Mouse (Mus musculus): ENCODE measurements at regions not wholly inside any gene's neighbourhood (a gene's known extent, or its start where the extent isn't known, plus 50 kb on each side); places are given as distances from the start of the nearest gene placed in this dataset.

- H3K36me3 ChIP-seq (ENCODE audit: control insufficient read depth, insufficient read depth, low read length, poor library complexity, severe bottlenecking), result no peaks in the 10 kb centered on the region
- H3K4me1 ChIP-seq (ENCODE audit: control insufficient read depth in 2 of 2, insufficient read depth in 2 of 2, low read length in 2 of 2, poor library complexity in 1 of 2), result no peaks in the 10 kb centered on the region
- H3K4me3 ChIP-seq (ENCODE audit: insufficient read depth in 1 of 2, low read depth in 1 of 2, low read length in 2 of 2, poor library complexity in 1 of 2, severe bottlenecking in 1 of 2), result no peak overlapping the region
- no peaks in the 10 kb centered on the region for H3K9me3 ChIP-seq (ENCODE audit: control insufficient read depth, insufficient read depth, low read depth, low read length)
- TF ChIP-seq HCFC1 (IDR thresholded peaks at IDR 0.05; ENCODE audit: borderline replicate concordance, insufficient read depth, low read length), result no peak
- no peak for TF ChIP-seq ZNF384 (IDR thresholded peaks at IDR 0.05; ENCODE audit: low read depth, low read length)
- no peak for TF ChIP-seq CHD2 (IDR thresholded peaks at IDR 0.05; ENCODE audit: low read depth, low read length)
- no peak for TF ChIP-seq MAFK (IDR thresholded peaks at IDR 0.05; ENCODE audit: insufficient read depth, low read depth, low read length)
- TF ChIP-seq ZC3H11A (IDR thresholded peaks at IDR 0.05; ENCODE audit: borderline replicate concordance, low read depth, low read length), result no peak
- no peak overlapping the region for H3K9ac ChIP-seq (ENCODE audit: insufficient read depth, low read depth, low read length, poor library complexity, severe bottlenecking)
- in situ Hi-C loops (cut with MboI; ENCODE audit: low sequenced_read_pairs in 2 of 2, unreplicated experiment in 2 of 2), result no loop called here
- no peak for DNase-seq (ENCODE audit: low read depth, low spot score)
- H3K27ac ChIP-seq (ENCODE audit: insufficient read depth, low read depth, low read length, poor library complexity, severe bottlenecking), result no peak overlapping the region
Measured at GRCm38 (mm10) chr12:99039497-99040322, 119.3 kb downstream of the Ttc8 start.

DNA sequence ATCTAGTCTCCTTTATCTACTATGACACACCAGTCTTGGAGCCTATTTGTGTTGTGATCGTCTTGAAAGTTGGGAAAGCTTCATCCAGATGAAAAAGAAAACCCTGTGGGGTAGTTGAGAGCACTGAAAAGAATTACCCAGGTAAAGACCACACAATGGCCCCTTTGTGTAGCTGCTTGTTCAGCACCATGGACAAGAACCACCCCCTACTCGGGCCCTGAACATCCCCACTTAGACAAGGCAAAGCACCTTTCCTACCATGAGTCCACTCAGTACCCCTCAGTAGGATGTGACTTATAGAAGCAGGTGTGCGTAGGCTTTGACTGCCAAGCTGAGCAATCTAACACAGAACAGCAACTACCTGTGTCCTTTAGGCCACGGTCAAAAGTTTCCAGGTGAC is 121.2 kb downstream of the Ttc8 start:
- in situ Hi-C loops (cut with MboI; ENCODE audit: low sequenced_read_pairs in 2 of 2, unreplicated experiment in 2 of 2), result no loop called here
- TF ChIP-seq ZNF384 (IDR thresholded peaks at IDR 0.05; ENCODE audit: low read depth, low read length) (no peak), HCFC1 (IDR thresholded peaks at IDR 0.05; ENCODE audit: borderline replicate concordance, insufficient read depth, low read length) (no peak), MAFK (IDR thresholded peaks at IDR 0.05; ENCODE audit: insufficient read depth, low read depth, low read length) (no peak)
- peak; percentile 26 for DNase-seq (ENCODE audit: low read depth, low spot score)
- H3K9me3 ChIP-seq (ENCODE audit: control insufficient read depth, insufficient read depth, low read depth, low read length), result no peaks in the 10 kb centered on the region
- H3K27ac ChIP-seq (ENCODE audit: insufficient read depth, low read depth, low read length, poor library complexity, severe bottlenecking), result no peak overlapping the region
- no peak overlapping the region for H3K9ac ChIP-seq (ENCODE audit: insufficient read depth, low read depth, low read length, poor library complexity, severe bottlenecking)
- no peaks in the 10 kb centered on the region for H3K4me1 ChIP-seq (ENCODE audit: control insufficient read depth in 2 of 2, insufficient read depth in 2 of 2, low read length in 2 of 2, poor library complexity in 1 of 2)
- no peak overlapping the region for H3K4me3 ChIP-seq (ENCODE audit: insufficient read depth in 1 of 2, low read depth in 1 of 2, low read length in 2 of 2, poor library complexity in 1 of 2, severe bottlenecking in 1 of 2)
- H3K36me3 ChIP-seq (ENCODE audit: control insufficient read depth, insufficient read depth, low read length, poor library complexity, severe bottlenecking), result no peaks in the 10 kb centered on the region

- Histone ChIP-seq H3K4me3 (ENCODE audit: insufficient read depth in 1 of 2, low read depth in 1 of 2, low read length in 2 of 2, poor library complexity in 1 of 2, severe bottlenecking in 1 of 2) (no peak overlapping the region), H3K9me3 (ENCODE audit: control insufficient read depth, insufficient read depth, low read depth, low read length) (no peaks in the 10 kb centered on the region), H3K36me3 (ENCODE audit: control insufficient read depth, insufficient read depth, low read length, poor library complexity, severe bottlenecking) (no peaks in the 10 kb centered on the region), H3K27ac (ENCODE audit: insufficient read depth, low read depth, low read length, poor library complexity, severe bottlenecking) (no peak overlapping the region), H3K4me1 (ENCODE audit: control insufficient read depth in 2 of 2, insufficient read depth in 2 of 2, low read length in 2 of 2, poor library complexity in 1 of 2) (no peaks in the 10 kb centered on the region), H3K9ac (ENCODE audit: insufficient read depth, low read depth, low read length, poor library complexity, severe bottlenecking) (no peak overlapping the region)
- TF ChIP-seq ZNF384 (IDR thresholded peaks at IDR 0.05; ENCODE audit: low read depth, low read length), result no peak
- no peak for TF ChIP-seq MAFK (IDR thresholded peaks at IDR 0.05; ENCODE audit: insufficient read depth, low read depth, low read length)
- no peak for TF ChIP-seq HCFC1 (IDR thresholded peaks at IDR 0.05; ENCODE audit: borderline replicate concordance, insufficient read depth, low read length)
- no peak for TF ChIP-seq CHD2 (IDR thresholded peaks at IDR 0.05; ENCODE audit: low read depth, low read length)
- TF ChIP-seq ZC3H11A (IDR thresholded peaks at IDR 0.05; ENCODE audit: borderline replicate concordance, low read depth, low read length), result no peak
- in situ Hi-C loops (cut with MboI; ENCODE audit: low sequenced_read_pairs in 2 of 2, unreplicated experiment in 2 of 2), result no loop called here
- no peak for DNase-seq (ENCODE audit: low read depth, low spot score)
Measured at GRCm38 (mm10) chr12:99042918-99043862, 122.8 kb downstream of the Ttc8 start.

DNA sequence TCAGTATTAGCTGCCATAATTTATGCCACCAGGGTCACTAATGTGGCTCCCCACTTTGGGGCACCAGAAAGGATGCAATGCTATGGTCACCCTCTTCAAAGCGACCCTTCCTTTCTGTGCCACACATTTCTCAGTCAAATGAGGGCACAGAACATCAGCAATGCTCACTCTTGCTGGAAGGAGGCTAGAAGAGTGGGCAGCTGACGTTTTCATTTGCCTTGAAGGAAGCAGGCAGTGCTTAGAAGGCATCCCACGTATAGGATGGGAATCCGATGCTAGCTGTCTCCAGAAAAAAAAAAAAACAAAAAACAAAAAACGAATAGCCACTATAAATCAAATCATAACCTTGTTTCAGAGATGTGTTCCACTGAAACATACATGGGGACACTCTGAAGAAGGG is 124.1 kb downstream of the Ttc8 start:
- H3K4me1 ChIP-seq (ENCODE audit: control insufficient read depth in 2 of 2, insufficient read depth in 2 of 2, low read length in 2 of 2, poor library complexity in 1 of 2), result no peaks in the 10 kb centered on the region
- no peaks in the 10 kb centered on the region for H3K9me3 ChIP-seq (ENCODE audit: control insufficient read depth, insufficient read depth, low read depth, low read length)
- in situ Hi-C loops (cut with MboI; ENCODE audit: low sequenced_read_pairs in 2 of 2, unreplicated experiment in 2 of 2), result no loop called here
- no peaks in the 10 kb centered on the region for H3K36me3 ChIP-seq (ENCODE audit: control insufficient read depth, insufficient read depth, low read length, poor library complexity, severe bottlenecking)
- H3K27ac ChIP-seq (ENCODE audit: insufficient read depth, low read depth, low read length, poor library complexity, severe bottlenecking), result no peak overlapping the region
- no peak overlapping the region for H3K4me3 ChIP-seq (ENCODE audit: insufficient read depth in 1 of 2, low read depth in 1 of 2, low read length in 2 of 2, poor library complexity in 1 of 2, severe bottlenecking in 1 of 2)
- DNase-seq (ENCODE audit: low read depth, low spot score), result no peak
- TF ChIP-seq CHD2 (IDR thresholded peaks at IDR 0.05; ENCODE audit: low read depth, low read length) (no peak), MAFK (IDR thresholded peaks at IDR 0.05; ENCODE audit: insufficient read depth, low read depth, low read length) (no peak), HCFC1 (IDR thresholded peaks at IDR 0.05; ENCODE audit: borderline replicate concordance, insufficient read depth, low read length) (no peak), ZNF384 (IDR thresholded peaks at IDR 0.05; ENCODE audit: low read depth, low read length) (no peak)
- no peak overlapping the region for H3K9ac ChIP-seq (ENCODE audit: insufficient read depth, low read depth, low read length, poor library complexity, severe bottlenecking)
